Mouse (Mus musculus) gastrocnemius, postnatal 25 days (tissue): ENCODE data around the gene Emcn. TPM values are rescaled to one million over a fixed set of nuclear protein-coding genes. Genes with fewer than 3 reads are reported as not detected.
A peak's percentile ranks its signal among the peaks of the same experiment; 100 is the strongest.

Experiments
- DNase-seq: peaks from one replicate; pipeline ENCODE4 v3.0.0; 2022
- long read RNA-seq, 2 experiments: library from polyadenylated mRNA; stranded (forward); transcript quantifications; one replicate each; pipeline ENCODE4 v2.0.0; 2021
- total RNA-seq, 2 experiments: library from RNA; stranded (reverse); gene quantifications; 1 replicate in 1 of 2; 2 replicates in 1 of 2; pipeline ENCODE4 v1.2.3; 2021

Gene Emcn
- total RNA-seq = 10 to 100 TPM; 10.0 to 13.9 TPM
- long read RNA-seq, experiment 1, transcript Emcn-202 (12 exons, 2,588 nt) = major isoform, 7 of 9 reads
- long read RNA-seq, experiment 1, partial matches to known transcripts = 2 of 9 reads
- long read RNA-seq, experiment 1, other reads (novel, unspliced or antisense) = 0 of 9 reads
- long read RNA-seq, experiment 2, transcript Emcn-202 (12 exons, 2,588 nt) = major isoform, 6 of 8 reads
- long read RNA-seq, experiment 2, partial matches to known transcripts = 0 of 8 reads
- long read RNA-seq, experiment 2, other reads (novel, unspliced or antisense) = 2 of 8 reads

DNA sequence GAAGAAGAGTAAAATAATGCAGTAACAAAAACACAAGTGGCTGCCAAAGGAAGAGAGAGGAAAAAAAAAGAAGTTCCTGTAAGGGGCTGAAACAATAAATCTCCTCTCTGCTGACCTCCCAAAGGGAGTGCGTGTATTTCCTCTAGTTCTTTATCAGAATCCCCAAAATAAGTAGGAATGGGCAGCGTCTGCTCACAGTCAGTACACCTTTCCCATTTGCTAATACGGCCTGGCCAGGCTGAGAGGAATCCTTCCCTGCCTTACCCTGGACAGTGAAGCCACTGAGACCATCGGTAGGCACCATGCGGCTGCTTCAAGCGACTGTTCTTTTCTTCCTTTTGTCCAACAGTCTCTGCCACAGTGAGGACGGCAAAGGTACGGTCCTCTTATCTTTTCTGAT, at the start of gene Emcn:
Gene Emcn (plus strand): TSS at position 130 of the 400 bp plus-strand sequence.
- DNase-seq = no peak

GRCm38 (mm10) chr3:137293174-137293591, 47.7 kb upstream of the Emcn start:
- no peak for DNase-seq

DNA sequence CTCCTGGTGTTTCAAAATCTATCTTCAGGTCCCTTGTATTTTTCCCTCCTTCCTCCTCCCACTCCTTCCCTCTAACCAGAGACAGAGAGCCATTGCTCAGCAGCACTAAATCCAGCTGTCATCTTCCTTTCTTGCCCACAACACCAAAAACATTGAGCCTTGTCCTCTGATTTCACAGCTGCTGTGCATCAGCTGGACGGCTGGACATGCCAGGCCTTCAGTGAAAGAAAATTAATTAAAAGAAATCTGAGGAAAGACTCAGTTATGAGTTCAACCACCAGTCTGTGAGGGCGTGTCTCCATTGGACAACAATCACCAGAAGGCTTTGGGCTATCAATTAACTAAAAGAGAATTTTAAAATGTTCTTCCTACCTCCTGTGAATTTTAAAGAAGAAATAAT, 42.6 kb upstream of the Emcn start:
- no peak for DNase-seq

DNA sequence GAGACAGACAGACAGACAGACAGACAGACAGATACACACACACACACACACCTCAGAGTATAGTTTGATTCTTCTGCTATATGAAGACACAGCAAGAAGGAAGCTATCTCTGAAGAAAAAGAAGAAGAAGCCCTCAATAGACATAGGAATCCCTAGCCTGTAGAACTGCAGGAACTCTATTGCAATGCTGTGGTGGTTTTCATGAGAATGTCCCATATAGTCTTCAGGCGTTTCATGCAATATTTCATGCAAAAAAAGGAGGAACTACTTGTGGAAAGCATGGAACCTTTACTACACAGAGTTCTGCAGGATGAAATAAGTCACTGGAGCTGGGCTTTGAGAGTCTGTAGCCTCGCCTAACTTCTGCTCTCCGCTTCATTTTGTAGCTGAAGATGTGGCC, 40.7 kb upstream of the Emcn start:
- DNase-seq = no peak

DNA sequence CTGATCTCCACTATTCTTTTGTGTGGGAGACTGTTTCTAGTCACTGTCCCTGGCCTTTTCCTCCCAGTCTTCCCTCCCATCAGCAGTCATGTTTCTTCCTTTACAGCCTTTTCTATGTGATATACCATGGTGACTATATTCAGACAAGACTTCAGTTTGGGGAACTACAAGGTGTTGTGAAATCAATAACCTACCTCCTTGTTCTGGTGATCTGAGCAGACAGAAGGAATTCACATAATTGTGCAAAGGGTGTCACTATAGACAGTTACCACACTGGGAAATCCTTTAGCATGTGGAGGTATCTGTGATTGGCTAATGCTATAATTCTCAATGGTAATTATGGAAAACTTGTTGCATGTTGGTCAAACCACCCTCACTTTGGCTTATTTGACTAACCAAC, 39.7 kb upstream of the Emcn start:
- no peak for DNase-seq

DNA sequence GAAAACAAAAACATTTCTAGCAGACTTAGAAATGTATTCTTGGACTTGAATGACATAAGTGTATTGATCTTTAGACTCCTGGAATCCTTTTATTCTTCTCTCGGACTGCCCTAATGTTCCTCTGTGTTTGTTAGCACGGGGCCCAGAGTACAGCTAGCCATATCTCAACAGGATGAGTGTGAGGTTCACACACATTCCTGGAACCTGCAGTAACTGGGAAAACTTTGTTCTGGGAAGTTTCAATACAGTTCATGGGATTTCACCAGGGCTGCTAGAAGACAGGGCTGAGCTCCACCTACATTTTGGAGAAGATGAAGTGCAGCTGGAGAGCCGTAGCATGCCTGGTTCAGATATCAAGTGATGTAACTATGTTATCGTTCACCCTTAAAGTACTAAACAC, 38.1 kb upstream of the Emcn start:
- no peak for DNase-seq

DNA sequence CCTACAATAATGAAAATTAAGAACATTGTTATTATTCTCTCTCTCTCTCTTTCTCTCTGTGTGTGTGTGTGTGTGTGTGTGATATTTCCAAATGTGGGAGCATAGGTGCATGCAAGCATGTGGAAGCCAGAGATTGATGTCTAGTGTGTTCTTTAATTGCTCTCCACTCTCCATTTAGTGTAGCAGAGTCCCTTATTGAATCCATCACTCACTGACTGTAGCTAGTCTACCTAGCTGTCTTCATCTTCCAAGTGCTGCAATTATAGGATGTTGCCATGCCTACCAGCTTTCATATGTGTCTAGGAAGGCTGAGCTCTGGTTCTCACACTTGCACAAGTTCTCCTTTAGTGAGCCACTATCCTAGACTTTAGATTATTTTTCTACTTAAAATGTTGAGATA, 30.9 kb upstream of the Emcn start:
- no peak for DNase-seq

- no peak for DNase-seq
These were observed 28.3 kb upstream of the Emcn start for GRCm38 (mm10) chr3:137312540-137312939.

DNA sequence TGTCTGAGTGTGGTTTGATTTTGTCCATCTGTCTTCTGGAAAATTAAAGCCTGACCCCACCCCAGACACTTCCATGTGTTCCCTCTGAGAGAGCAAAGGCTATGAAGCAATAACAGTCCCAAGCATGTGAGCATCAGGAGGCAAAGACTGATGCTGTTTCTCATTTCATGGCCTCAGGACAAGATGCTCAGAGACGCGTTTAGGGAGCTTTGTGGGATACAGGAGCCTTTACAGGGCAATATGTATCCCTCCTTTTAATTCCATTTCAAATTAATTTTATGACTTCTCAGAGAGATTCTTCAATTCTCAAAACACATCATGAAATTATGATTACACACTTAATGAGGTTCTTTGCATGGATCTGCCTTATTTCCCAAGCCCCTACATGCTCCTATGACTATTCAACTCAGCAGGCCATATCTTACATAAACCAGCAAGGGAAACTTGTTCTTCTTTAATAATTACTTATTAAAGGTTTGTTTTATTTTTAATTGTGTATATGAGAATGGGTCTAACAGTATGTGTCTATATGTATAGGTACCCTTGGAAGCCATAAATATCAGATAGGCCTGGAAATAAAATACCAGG, 27.0 kb upstream of the Emcn start:
- DNase-seq = no peak

- DNase-seq = no peak
These were observed 22.5 kb upstream of the Emcn start for GRCm38 (mm10) chr3:137318371-137318770.

DNA sequence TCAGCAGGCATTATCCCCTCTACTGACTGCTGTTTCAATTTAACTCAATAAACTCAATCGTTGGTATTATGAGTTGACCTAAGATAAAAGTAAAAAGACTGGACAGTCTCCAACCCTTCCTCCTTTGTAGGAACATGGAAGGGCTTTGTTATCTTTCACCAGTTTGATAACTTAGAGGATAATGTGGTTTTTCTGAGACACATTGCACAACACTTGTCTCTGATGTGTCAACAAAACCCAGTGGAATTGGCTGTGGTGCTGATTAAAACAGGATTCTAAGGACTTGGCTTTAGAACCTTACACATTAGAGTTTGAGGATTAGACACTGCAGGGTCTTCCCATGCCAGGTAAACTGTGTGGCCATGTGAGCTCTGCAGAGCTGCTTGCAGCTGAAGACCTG, 20.9 kb upstream of the Emcn start:
- DNase-seq = no peak

- peak; percentile 22 for DNase-seq
These were observed 18.6 kb upstream of the Emcn start for GRCm38 (mm10) chr3:137322304-137322703.

DNA sequence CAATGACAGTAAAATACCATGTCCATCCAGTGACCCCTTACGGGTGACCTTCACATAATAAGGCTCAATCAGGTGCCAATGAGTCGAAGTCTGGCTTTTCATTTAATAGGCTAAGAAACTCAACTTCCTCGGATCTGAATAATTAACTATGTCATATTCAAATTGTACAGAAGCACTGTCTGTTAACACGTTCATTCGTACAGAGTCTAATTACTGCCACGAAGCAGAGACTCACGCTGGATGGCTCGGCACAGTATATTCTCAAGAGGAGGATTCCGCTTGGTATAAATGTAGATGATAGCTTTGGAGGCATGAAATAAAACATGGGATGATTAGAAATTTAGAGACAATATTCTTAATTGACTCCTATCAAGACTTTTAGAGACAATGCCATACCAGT, 11.0 kb upstream of the Emcn start:
- DNase-seq = no peak

GRCm38 (mm10) chr3:137330950-137331349, 9.9 kb upstream of the Emcn start:
- DNase-seq = no peak

GRCm38 (mm10) chr3:137332531-137332930, 8.3 kb upstream of the Emcn start:
- no peak for DNase-seq

DNA sequence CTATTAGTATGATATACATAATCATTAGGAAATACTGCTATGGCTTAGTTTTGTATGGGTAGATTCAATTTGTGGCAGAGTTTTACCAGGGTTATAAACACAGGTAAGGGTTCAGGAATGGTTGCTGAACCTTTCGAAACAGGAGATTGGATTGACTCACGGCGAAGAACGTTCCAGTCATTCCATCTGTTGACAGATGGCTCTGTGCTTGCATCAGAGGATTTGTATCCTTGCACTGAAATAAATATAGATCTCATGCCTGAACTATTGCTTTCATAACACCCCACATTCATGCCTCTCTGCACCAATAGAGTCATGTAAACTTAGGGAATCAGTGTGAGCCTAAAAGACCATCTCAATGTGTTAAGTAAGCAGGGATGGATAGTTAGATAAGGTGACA, 4.9 kb upstream of the Emcn start:
- DNase-seq = no peak

DNA sequence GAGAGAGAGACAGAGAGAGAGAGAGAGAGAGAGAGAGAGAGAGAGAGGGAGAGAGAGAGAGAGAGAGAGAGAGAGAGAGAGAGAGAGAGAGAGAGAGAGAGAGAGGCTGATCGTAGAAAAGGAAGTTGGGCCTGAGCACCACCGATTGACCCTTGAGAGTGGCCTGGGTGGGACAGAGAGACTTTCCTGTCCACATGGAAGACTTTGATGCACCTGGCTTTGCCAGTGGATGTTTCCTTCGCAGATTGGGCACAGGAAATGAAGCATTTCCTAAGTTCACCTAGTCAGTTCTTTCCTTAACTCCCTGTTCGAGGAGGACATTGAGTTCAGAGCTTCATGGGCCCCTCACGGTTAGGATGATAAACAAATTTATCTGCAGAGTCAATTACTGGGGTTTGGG, 2.6 kb downstream of the Emcn start:
- no peak for DNase-seq

DNA sequence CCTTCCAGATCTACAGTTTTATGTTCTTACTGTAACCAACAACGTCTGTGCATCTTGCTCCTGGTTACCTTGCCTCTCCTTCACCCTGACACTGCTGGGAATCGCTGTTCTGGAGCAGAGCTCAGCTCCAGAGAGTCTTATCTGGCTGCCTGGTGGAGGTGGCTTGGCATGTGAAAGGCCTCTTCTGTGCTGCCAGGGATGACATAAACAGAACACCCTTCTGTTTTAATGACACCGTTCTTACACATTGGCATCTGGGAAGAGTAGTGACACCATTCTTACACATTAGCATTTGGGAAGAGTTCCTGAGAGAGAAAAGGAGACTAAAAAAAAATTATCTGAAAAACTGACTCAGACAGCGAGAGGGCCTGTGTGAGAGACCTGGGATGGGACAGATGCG, 11.0 kb downstream of the Emcn start:
- DNase-seq = no peak

- no peak for DNase-seq
These were observed 15.8 kb downstream of the Emcn start for GRCm38 (mm10) chr3:137356697-137357096.

- no peak for DNase-seq
These were observed 26.4 kb downstream of the Emcn start for GRCm38 (mm10) chr3:137367123-137367825.

DNA sequence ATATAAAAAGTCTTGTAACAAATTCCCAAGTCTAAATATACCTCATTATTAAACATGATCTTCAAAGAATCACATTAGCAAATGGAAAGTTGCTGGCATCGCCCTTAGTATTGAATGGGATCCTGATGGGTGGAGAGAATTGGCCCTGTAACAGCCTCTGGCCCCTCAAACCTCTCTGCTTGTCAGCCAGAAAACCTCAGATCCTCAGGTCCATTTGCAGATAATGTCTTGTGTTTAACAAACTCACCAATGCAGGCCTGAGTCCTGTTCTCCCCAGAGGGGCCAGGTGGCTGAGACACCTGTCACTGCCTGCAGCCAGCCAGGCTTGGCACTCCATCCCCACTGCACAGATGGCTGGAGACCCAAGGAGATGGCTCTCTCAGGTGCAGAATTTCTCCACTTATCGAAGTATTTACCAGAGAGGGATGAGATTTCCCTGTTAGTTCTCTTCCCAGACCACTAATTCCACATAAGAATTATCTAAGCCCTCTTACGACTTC, 27.0 kb downstream of the Emcn start:
- DNase-seq = no peak

DNA sequence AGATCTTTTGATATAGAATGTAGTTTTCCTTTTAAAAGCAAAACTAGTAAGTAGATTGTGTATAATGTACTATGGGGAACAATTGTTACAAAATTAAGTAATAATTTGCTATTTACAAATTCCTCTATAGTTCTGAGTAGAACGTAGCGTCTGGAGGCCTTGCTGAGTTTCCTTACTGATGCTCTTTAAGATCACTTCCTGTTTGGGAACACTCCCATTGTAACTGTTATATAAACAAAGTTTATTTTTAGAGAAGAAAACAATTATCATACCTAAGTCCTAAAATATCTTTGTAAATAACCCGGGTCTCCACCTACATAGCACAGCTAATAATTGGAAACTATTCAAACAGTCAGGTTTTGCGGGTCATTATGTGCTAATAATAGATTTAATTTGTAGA, 32.0 kb downstream of the Emcn start:
- DNase-seq = no peak

DNA sequence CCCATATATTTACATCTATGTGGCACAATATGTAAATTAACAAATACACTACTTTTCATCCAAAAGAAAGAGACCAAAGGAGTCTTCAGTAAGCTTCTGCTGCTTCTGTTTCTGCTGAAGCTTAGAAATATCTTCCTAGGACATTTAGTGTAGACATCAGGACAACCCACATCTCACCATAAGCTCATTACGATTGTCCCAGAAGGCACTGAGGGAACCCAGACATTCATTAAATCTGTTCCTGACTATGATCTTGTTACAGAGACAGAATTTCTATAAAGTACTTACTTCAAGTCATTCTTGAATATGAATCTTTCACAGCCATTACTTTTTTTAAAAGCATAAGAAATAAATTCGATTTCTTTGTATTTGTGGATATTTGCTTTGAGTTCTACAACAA, 41.4 kb downstream of the Emcn start:
- no peak for DNase-seq

- DNase-seq = no peak
These were observed 54.7 kb downstream of the Emcn start for GRCm38 (mm10) chr3:137395588-137395987.
